Mouse (Mus musculus) adrenal gland, adult 8-10 months (tissue): Measurements from ENCODE around the gene Ccdc88c. TPM values are rescaled to one million over a fixed set of nuclear protein-coding genes. Genes with fewer than 3 reads are reported as not detected.

Experiments
- DNase-seq: peaks from one replicate; pipeline ENCODE4 v3.0.0; 2022
- total RNA-seq, 4 experiments: library from RNA; stranded (reverse); gene quantifications; 2 replicates each; pipeline ENCODE4 v1.2.4; 2022

Gene Ccdc88c
- total RNA-seq, 4 experiments from 2014 or later = 1.4 to 4.0 (median 2.7) TPM

GRCm38 (mm10) chr12:100996378-100996898, 32.4 kb downstream of the Ccdc88c start:
- DNase-seq = no peak

DNA sequence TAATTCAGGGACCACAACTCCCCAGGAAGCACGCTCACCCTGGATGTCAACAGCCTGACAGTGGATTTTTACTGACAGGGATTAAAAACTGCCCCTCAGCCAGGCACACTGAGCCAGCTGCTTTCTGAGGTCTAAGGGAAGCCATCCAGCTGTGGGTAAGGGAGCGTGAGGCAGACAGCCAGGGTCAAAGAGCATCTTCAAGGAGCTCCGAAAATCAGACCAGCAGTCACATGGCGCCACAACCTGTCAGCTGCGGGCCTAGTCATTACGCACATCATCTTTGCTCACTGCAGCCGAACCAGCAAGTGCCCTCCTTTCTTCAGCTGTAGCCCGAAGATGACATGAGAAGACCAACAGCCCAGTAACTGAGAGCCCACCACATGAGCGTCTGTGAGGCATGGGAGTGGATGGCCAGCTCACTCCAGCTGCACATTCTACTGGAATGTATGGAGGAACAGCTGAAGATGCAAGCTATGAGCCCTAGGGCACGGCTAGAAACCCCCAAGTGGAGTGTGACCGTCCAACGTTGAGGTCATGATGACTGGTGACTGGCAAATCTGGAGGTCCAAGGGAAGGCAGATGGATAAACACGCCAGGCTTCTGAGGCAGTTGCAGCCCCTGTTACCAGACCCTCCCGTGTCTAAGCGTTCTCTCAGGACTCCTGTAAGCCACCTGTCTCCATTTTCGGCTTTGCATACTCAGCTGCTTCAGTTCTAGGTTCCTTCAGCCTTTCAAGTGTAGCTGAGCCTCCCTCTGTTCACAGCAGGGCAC, 33.1 kb downstream of the Ccdc88c start:
- DNase-seq = no peak

- no peak for DNase-seq
These were observed 34.5 kb downstream of the Ccdc88c start for GRCm38 (mm10) chr12:100994140-100995015.

- DNase-seq = peak; percentile 7
These were observed 35.7 kb downstream of the Ccdc88c start for GRCm38 (mm10) chr12:100993146-100993545.

GRCm38 (mm10) chr12:100992505-100992904, 36.4 kb downstream of the Ccdc88c start:
- no peak for DNase-seq

DNA sequence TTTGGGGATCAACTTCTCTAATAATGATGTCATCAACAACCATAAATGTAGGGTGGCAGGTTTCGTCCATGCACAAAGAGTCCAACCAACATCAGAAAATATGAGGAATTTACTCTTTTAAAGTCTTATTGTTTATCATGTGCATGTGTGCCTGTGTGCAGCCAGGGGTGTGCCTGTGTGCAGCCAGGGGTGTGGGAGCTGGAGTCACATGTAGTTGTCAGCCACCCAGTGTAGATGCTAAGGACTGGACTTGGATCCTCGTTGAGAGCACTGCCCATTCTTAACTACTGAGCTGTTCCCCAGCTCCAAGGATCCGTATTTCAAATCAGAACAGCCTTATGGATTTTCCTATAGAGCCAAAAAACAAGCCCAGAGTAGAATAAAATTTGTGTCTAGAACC, 37.7 kb downstream of the Ccdc88c start:
- DNase-seq = no peak

DNA sequence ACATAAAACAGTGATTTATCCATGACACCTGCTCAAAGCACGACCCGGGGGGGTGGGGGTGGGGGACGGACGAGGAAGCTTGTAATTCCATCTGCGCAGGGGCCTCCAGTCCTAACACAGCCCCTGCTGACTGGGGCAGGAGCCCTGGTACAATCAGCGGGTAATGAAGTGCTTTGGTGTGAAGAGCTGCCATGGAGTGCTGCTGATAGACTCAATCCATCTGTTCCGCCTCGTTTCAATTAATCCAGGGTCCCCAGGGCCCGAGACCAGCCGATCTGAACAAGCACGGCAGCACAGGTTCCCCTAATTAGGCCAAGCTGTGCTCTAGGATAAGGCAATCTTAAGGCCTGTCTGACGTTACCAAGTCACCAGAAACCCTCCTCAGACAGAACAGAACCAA, 38.6 kb downstream of the Ccdc88c start:
- no peak for DNase-seq

DNA sequence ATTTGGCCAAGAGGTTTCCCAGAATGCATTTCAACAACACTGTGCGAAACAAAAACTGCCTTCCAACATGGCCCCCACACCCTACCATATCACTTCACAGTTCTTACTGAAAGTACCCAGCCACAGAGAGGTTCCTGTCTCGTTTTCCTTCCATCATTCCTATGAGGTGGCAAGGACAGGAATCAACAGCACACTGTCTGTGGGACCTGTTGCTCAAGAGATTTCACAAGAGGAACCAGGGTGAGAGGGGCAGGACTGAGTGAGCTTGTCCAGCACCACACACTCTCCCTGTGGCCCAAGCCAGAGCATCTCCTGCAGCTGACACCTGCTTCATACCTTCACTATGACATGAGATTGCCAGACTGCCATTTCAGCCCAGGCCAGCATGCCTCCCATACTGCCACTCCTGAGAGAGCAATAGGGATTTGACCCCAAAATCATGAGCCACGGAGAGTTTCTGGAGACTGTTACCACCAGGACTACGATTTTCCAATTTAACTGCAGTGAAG, 39.0 kb downstream of the Ccdc88c start:
- no peak for DNase-seq

GRCm38 (mm10) chr12:100988324-100989130, 40.3 kb downstream of the Ccdc88c start:
- no peak for DNase-seq

- no peak for DNase-seq
These were observed 42.4 kb downstream of the Ccdc88c start for GRCm38 (mm10) chr12:100986423-100986822.

DNA sequence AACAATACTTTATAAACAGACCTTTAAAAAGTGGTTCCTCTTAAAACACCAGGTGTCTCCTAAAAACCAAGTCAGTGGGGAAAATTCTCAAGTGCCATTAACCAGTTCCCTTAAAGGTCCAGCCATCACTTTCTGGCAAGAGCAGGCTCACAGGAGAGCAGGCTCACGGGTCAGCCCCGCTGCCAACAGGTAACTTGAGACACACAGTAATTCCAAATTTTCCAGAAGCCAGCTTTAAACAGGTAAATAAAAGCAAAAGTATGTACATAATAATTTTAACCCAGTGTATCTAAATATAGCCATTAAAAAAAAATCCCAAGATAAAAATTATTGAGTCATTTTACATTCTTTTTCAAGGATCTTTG, 43.1 kb downstream of the Ccdc88c start:
- no peak for DNase-seq

DNA sequence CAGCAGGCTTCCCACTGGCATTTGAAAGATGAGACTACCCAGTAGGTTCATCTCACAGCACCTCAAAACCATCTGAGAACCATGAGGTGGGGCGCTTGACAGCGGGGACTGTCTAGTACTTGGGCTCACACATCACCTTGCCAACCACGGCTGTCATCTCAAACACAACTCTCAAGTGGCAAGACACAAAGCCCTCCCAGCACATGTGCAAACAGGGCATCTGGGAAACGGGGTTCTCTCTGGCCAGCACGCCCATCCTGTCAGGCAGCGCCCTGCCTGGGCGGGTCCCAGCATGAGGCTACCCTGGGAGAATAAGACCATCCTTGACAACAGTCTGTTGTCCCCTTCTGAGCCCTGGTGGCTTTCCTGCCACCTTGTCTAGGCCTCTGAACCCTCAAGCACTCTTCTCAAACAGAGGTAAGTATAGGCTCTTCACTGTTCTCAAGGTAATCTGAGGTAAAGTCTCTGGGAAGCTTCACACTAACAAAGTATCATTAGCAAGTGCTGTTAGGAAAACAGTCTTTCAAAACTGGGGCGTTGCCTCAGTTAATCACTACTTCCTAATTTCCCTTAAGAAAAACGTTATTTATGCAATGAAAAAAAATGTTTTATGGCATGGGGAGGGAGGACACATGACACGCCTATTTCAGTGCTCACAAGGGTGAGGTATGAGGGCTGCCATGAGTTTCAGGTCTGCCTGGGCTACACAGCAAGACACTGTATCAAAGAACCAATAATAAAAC, 43.6 kb downstream of the Ccdc88c start:
- DNase-seq = no peak

GRCm38 (mm10) chr12:100983565-100983964, 45.3 kb downstream of the Ccdc88c start:
- DNase-seq = no peak

DNA sequence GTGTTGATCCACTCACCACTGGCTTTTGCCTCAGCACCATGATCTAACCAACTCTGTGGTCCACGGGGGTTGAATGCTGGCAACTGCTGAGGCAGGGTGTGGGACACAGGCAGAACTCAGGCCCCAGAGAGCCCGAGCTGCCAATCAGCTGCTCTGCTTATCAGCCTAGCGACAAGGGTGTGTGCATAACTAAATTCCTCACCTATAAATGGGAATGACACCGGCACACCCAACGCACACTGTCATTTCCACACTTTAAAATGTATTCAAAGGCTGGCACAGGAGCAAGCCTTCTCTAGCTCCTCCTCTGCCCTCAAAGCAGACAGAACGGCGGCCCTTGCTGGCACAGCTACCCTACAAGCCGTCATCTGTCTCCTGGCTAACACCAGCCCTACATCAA, 46.6 kb downstream of the Ccdc88c start:
- no peak for DNase-seq

GRCm38 (mm10) chr12:100980551-100981008, 48.3 kb downstream of the Ccdc88c start:
- DNase-seq = no peak

DNA sequence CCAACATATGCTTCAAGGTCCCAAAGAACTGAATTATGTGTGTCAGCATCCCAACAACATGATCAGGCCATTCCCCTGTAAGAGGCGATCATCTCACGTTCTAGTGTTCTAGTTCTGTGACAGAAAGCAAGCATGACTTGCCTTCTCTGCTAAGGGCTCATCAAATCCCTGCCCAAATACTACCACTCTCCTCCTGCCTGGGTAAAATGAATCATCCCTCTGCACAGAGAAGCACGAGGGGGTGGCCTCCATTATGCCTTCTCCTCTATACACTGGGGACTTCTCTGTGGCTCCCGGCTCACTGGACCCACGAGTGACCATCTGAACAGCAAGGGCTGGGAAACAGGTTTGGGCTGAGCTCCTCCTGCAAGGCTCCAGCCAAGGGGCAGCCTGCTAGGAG, 49.2 kb downstream of the Ccdc88c start:
- DNase-seq = no peak

DNA sequence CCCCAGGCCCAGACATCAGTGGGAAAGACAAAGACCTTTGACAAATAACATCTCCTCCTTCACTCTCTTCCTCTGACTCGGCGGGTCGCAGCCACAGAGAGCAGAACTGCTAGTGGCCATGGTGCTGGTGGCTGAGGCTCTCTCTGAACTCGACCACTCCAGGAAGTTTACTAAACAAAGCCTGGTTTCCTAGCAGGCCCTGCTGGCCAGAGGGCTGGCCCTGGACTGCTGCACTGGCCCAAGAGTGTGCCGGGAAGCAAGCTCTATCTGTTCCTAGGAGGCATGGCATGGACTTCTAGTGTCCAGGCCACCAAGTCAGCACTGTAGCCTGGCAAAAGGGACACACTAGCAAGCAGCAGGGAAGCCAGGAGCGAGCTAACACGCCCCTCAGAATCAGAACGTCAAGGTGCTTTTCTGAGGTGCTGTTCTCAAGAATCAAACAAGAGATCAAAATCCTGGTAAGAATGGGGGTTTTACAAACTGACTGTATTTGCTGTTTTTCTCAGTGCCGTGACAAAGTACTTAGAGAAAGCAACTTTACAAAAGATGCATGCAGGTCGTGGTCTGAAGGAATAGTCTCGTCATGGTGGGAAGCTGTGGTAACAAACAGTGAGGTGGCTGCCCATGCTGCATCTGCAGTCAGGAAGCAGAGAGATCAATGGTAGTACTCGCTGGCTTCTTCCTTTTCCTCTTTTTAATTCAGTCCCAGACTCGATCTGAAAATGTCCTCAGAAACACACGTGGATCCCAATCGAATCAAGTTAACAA, 50.7 kb downstream of the Ccdc88c start:
- no peak for DNase-seq

- DNase-seq = no peak
These were observed 51.3 kb downstream of the Ccdc88c start for GRCm38 (mm10) chr12:100977551-100977950.

- no peak for DNase-seq
These were observed 59.0 kb downstream of the Ccdc88c start for GRCm38 (mm10) chr12:100969808-100970207.

GRCm38 (mm10) chr12:100967383-100967782, 61.5 kb downstream of the Ccdc88c start:
- no peak for DNase-seq

- no peak for DNase-seq
These were observed 62.6 kb downstream of the Ccdc88c start for GRCm38 (mm10) chr12:100966253-100966652.
